Mouse (Mus musculus): ENCODE data around the gene Cela3b. TPM values are rescaled to one million over a fixed set of nuclear protein-coding genes. Genes with fewer than 3 reads are reported as not detected.
A peak's percentile ranks its signal among the peaks of the same experiment; 100 is the strongest.

Cela3b gene
- total RNA-seq (2014; fragmentation: Nextera tagmentation) (not detected in 2 replicates), total RNA-seq (2017) (not detected in 2 replicates)

- ATAC-seq (replicated peaks; ENCODE audit: poor library complexity, severe bottlenecking), result 0 out of 2 replicates have a peak, but pooled peaks have one; percentile 20
Measured at GRCm38 (mm10) chr4:137430502-137430901, at the start of gene Cela3b. Gene Cela3b, minus strand, starts transcription at chr4:137430540.

GRCm38 (mm10) chr4:137479757-137480156 lies 49.4 kb upstream of the Cela3b start:
- ATAC-seq (replicated peaks; ENCODE audit: poor library complexity, severe bottlenecking), result no peak

DNA sequence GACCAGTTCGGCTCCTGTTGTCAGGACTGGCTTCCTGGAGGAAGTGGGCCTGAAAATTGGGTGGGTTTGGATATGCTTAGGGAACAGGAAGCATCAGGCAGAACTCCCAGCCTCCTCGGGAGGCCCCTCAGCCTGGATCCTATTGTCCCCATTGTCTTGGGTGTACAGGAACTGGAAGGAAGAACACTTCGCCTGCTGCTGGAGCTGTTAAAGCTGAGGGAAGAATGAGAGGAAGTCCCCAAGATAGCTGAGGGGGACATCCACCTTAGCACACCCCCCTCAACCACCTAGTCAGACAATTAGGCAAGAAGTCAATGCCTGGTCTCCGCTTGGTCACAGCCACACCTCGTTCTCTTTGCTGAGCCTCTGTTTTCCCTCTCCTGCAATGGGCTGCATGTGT lies 48.0 kb upstream of the Cela3b start:
- ATAC-seq (replicated peaks; ENCODE audit: poor library complexity, severe bottlenecking), result no peak

GRCm38 (mm10) chr4:137477611-137478010 lies 47.3 kb upstream of the Cela3b start:
- no peak for ATAC-seq (replicated peaks; ENCODE audit: poor library complexity, severe bottlenecking)

DNA sequence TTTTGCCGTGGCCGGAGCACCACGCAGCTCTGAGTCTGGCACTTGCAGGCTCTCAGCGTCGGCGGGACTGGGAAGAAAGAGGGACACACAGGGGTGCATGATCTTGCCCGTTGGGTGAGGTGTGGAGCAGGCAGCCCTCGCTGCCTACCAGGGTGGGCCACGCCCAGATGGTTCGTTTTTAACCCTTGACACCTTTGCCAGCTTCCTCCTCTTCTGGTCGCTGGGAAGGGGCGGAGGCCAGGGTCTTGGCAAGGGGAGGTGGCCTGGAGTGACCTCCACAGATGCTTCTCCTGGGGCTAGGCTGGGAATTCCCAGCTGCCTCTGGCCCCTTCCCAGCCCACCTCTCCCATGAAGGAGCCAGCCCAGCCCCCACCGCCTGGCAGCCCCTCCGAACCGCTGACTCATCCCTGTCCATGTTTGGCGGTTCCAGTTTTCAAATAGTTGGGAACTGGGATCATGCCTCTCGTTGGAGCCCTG lies 46.5 kb upstream of the Cela3b start:
- ATAC-seq (replicated peaks; ENCODE audit: poor library complexity, severe bottlenecking), result no peak

DNA sequence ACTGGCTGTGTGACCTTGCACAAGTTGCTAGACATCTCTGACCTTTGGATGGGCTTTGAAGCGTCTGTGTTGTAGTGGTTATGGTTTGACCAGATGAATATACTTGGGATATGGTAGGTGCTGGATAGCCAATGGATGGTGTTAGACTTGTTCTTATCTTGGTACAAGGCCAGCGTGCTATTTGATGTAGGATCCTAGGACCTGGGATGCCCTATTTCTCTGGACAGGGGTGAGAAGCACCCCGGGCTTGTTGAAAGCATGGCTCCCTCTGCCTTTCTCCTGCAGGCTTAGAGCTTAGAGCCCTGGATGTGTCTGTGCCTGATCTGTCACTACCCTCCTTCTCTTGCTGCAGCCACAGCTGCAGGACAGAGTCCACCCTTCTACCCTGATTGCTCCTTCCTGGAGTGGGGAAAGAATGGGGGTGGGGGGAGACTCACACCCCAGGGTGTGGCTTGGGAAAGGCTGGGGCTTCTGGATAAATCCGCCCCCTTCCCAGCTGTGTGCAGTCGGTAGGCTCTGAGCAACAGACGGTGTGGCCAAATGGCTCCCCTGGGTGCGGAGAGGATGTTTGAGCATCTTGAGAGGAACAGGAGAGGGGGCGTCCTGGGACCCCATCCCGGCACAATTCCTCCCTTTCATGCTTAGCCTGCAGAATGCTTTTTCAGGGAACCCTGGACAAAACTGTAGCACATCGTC lies 45.9 kb upstream of the Cela3b start:
- ATAC-seq (replicated peaks; ENCODE audit: poor library complexity, severe bottlenecking), result no peak

GRCm38 (mm10) chr4:137475271-137476050 lies 45.1 kb upstream of the Cela3b start:
- no peak for ATAC-seq (replicated peaks; ENCODE audit: poor library complexity, severe bottlenecking)

DNA sequence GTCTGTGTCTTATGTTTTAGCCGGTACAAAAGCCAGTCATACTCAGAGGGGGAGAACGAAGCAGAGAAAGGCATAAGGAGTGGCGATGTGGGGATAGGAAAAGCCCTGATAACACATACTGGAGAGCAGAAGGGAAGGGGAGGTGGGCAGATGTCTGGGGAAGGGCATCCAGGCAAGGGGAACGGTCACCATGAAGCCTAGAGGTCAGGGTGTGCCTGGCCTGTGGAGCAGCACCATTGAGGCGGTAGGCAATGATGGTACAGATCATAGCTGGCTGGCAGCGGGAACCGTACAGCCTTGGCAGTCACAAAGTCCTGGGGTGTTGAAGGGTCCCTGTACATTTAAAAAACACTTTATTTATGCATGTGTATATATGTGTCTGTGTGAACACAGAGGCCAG lies 44.4 kb upstream of the Cela3b start:
- no peak for ATAC-seq (replicated peaks; ENCODE audit: poor library complexity, severe bottlenecking)

DNA sequence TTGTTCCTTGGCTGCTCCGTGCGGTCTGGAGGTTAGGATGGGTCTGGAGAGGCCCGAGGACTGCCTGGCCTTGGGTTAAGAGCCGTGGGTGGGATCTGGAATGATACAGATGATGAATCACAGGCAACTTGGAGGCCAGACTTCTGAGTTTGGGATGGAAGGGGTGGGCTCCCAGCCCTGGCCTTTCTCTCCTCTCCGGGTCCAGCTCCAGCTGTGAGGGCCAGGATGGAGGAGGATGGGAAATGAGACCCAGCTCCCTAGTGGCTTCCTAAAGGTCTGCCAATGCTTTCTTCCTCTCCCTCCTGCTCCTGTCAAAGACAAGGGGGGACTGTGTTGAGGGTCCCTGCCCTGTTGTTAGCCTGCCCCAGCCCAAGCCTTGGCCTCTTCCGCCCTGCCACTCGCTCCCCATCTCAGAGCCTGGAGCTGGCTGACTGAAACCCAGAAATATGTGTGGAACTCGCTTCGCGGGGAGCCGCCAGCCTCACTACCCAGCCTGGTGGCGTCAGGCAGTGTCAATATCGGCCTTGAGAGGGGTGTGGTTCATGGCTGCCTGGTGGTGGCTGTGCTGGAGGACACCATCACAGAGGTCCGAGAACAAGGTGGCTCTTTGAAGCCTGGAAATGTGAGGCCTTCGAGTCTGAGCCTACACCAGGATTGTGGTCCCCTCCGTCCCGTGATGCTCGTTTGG lies 43.5 kb upstream of the Cela3b start:
- ATAC-seq (replicated peaks; ENCODE audit: poor library complexity, severe bottlenecking), result no peak

DNA sequence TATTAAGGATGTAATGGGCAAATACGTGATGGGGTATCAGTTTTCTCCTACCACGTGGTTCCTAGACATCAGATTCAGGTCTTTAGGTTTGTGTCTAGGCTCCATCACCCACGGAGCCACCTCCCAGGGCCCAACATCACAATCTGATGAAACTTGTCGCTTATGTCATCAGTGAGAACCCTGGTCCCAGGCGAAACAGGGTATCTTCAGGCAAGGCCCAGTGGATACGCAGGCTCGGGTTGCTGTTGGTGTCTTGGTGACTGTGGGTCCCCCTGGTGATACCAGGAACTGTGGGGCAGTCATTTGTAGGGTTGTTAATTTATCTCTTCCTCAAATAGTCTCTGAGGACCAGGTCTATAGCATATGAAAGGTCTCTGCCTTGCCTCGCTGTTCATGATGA lies 42.9 kb upstream of the Cela3b start:
- no peak for ATAC-seq (replicated peaks; ENCODE audit: poor library complexity, severe bottlenecking)

DNA sequence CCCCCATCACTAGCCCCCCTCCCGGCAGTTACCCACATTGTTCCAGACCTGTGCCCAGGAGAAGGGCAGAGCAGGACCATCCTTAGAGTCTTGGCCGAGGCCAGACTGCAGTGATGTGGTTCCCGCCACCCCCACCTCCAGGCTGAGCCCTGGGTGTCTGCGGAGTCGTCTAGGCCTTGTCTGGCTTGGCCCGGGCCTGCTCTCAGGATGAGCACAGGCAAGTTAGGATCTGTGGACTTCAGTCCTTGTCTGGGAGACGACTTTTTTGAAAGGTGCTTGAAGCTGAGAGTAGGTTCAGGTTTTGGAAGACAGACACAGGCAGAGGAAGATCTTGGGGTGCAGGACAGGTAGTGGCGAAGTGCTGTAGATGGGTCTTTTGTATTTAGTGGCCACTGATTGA lies 41.0 kb upstream of the Cela3b start:
- no peak for ATAC-seq (replicated peaks; ENCODE audit: poor library complexity, severe bottlenecking)

GRCm38 (mm10) chr4:137470701-137471317 lies 40.5 kb upstream of the Cela3b start:
- no peak for ATAC-seq (replicated peaks; ENCODE audit: poor library complexity, severe bottlenecking)

DNA sequence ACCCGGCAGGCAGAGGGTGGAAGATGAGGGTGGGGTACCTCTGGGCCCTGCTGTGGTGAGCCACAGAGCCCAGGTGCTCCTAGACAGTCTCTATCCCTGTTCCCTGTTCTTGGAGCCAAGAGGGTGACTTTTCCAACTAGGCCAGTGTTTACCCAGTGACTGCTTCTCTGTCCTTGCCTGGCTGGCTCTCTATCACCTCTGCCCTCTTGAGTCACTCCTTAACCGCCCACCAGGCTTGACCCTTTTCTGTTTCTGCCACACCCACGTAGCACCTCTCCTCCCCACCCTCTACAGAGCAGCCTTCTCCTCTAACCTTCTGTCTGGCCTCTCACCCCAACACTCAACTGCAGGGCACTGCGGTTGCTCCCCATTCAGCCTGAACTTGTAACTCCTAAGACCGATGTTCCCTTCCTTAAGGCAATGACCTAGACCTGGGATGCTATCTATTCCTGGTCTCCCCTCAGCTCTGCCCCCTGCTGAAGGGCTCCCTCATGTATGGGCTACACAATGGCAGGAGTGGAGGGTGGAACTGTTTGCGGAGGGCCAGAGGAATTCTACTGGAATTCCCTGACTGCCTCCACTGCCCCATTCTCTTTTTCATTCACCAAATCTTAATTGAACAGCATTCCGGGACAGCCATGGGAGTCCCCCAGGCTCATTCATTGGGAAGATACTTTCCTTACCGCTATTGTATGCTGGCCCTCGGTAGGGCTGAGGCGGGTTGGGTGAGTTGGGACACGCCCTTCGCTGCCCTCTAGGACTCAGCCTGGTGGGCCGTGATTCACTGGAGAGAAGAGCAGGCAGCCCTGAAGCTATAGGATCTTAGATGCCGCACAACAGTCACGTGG lies 39.7 kb upstream of the Cela3b start:
- no peak for ATAC-seq (replicated peaks; ENCODE audit: poor library complexity, severe bottlenecking)

DNA sequence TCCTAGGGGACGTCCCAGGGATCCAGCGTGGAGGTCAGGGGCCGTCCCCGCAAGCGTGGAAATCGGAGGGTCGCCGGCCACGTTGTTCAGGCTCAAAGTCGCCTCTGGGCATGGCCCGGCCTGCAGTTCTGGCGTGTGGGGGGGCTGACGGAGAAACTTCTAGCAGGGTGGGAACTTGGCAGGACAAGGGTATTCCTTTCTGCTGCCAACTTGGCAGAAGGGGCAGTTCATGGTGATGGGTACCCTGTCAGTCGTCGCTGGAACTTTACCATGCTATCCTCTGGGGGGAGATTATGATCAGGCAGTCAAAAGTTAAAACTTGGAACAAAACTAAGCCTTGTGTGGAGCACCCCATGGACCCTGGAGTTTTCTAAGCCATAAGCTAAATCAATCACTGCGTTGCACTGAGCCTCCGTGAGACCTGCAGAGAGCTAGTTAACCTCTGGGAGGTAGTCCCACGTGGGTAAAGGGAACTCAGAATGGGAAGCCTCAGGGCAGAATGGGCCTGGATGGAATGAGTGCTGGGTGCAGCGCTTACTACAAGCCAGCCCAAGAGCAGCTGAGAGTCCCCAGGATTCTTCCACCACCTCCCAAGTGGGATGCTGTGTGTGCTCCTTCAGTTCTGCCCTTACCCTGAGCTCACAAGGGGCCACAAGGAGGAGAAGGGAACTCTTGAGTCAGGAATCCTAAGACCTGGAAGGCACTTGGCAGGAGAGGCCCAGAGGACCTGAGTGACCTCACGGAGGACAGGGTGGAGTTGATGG lies 38.9 kb upstream of the Cela3b start:
- no peak for ATAC-seq (replicated peaks; ENCODE audit: poor library complexity, severe bottlenecking)

GRCm38 (mm10) chr4:137468260-137469080 lies 38.1 kb upstream of the Cela3b start, which contains the start of gene Hspg2:
Gene Hspg2, plus strand, starts transcription at chr4:137468769.
- ATAC-seq (replicated peaks; ENCODE audit: poor library complexity, severe bottlenecking), result peak; percentile 98

DNA sequence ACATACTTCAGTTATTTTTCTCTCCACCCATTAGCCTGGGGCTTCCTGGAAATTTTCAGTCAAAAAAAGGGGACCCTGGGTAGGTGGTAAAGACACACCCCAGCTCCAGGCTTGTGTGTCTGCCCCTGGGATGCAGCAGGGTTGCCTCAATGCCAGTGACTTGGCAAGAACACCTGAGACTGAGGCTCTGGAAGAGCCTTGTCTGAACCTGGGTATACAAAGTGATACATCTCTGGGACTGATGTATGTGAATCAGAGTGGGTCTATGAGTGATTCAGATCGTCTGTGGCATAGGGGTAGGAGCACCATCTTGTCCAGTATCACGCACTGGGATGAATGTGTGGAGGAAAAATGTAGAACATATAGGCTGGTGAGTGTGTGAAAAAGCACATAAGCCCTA lies 37.2 kb upstream of the Cela3b start:
- ATAC-seq (replicated peaks; ENCODE audit: poor library complexity, severe bottlenecking), result no peak

DNA sequence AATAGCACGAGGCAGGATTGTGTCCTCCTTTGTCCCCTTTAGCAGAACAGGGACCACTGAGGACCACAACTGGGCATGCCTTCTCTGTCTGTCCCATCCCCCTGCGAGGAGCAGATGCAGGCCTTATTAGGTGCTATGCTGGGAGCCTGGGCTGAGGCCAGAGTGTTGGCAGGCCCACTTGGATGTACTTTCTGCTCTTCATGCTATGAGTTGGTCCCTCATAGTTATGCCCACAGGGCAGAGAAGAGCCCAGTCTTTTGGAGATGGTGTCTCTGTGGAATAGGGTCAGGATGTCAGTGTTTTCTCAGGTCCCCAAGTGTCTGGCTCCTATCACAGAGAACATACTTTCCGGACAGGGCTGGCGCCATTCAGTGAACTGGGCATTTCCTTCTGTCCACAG lies 36.7 kb upstream of the Cela3b start:
- ATAC-seq (replicated peaks; ENCODE audit: poor library complexity, severe bottlenecking), result no peak

All from granulocyte monocyte progenitor cell, adult 5-6 weeks (primary cell).